Mouse (Mus musculus): ENCODE data around the gene Vsig10. TPM values are rescaled to one million over a fixed set of nuclear protein-coding genes. Genes with fewer than 3 reads are reported as not detected.

Gene Vsig10
- polyA plus RNA-seq, 1 experiment from 2014 or later, result 18.2 TPM

- Histone ChIP-seq H3K27me3 (ENCODE audit: control insufficient read depth, insufficient read depth, low read depth, low read length) (no peaks in the 10 kb centered on the region), H3K9me3 (ENCODE audit: control insufficient read depth, low read length) (no peaks in the 10 kb centered on the region), H3K4me2 (ENCODE audit: low read depth, low read length) (no peak overlapping the region), H3K36me3 (ENCODE audit: control insufficient read depth, insufficient read depth, low read length) (peaks cover 18% of the 10 kb centered on the region), H3K27ac (ENCODE audit: low read length) (no peak overlapping the region), H3K9ac (ENCODE audit: low read length) (no peak overlapping the region), H3K4me3 (ENCODE audit: low read length) (no peak overlapping the region), H3K4me1 (replicated peaks; ENCODE audit: control insufficient read depth, insufficient read depth, low read length) (peaks cover 21% of the 10 kb centered on the region)
- WGBS, result 77% methylated on average over 9 of the region's 9 CpGs
- ATAC-seq (ENCODE audit: low read depth), result no peak
These were observed 34.9 kb upstream of the Vsig10 start for GRCm38 (mm10) chr5:117284029-117284428.

- Histone ChIP-seq H3K9ac (ENCODE audit: low read length) (no peak overlapping the region), H3K4me1 (replicated peaks; ENCODE audit: control insufficient read depth, insufficient read depth, low read length) (peaks cover 15% of the 10 kb centered on the region), H3K36me3 (ENCODE audit: control insufficient read depth, insufficient read depth, low read length) (peaks cover 18% of the 10 kb centered on the region), H3K4me3 (ENCODE audit: low read length) (no peak overlapping the region), H3K9me3 (ENCODE audit: control insufficient read depth, low read length) (no peaks in the 10 kb centered on the region), H3K27me3 (ENCODE audit: control insufficient read depth, insufficient read depth, low read depth, low read length) (no peaks in the 10 kb centered on the region), H3K27ac (ENCODE audit: low read length) (no peak overlapping the region), H3K4me2 (ENCODE audit: low read depth, low read length) (no peak overlapping the region)
- WGBS, result 32% methylated on average over 7 of the region's 7 CpGs
- ATAC-seq (ENCODE audit: low read depth), result no peak
These were observed 34.2 kb upstream of the Vsig10 start for GRCm38 (mm10) chr5:117284682-117285081.

- Histone ChIP-seq H3K27ac (ENCODE audit: low read length) (no peak overlapping the region), H3K4me2 (ENCODE audit: low read depth, low read length) (no peak overlapping the region), H3K36me3 (ENCODE audit: control insufficient read depth, insufficient read depth, low read length) (peaks cover 18% of the 10 kb centered on the region), H3K4me3 (ENCODE audit: low read length) (no peak overlapping the region), H3K27me3 (ENCODE audit: control insufficient read depth, insufficient read depth, low read depth, low read length) (no peaks in the 10 kb centered on the region), H3K9ac (ENCODE audit: low read length) (no peak overlapping the region), H3K9me3 (ENCODE audit: control insufficient read depth, low read length) (no peaks in the 10 kb centered on the region), H3K4me1 (replicated peaks; ENCODE audit: control insufficient read depth, insufficient read depth, low read length) (peaks cover 15% of the 10 kb centered on the region)
- WGBS, result 73% methylated on average over 4 of the region's 4 CpGs
- ATAC-seq (ENCODE audit: low read depth), result no peak
These were observed 33.6 kb upstream of the Vsig10 start for GRCm38 (mm10) chr5:117285266-117285665.

GRCm38 (mm10) chr5:117286286-117286685, 32.6 kb upstream of the Vsig10 start:
- H3K4me1 ChIP-seq (replicated peaks; ENCODE audit: control insufficient read depth, insufficient read depth, low read length), result peaks cover 15% of the 10 kb centered on the region
- H3K4me2 ChIP-seq (ENCODE audit: low read depth, low read length), result peak overlapping the region; percentile 75
- H3K27ac ChIP-seq (ENCODE audit: low read length), result no peak overlapping the region
- H3K9me3 ChIP-seq (ENCODE audit: control insufficient read depth, low read length), result no peaks in the 10 kb centered on the region
- H3K9ac ChIP-seq (ENCODE audit: low read length), result peak overlapping the region; percentile 72
- 33% methylated on average over 3 of the region's 3 CpGs for WGBS
- H3K27me3 ChIP-seq (ENCODE audit: control insufficient read depth, insufficient read depth, low read depth, low read length), result no peaks in the 10 kb centered on the region
- peak overlapping the region; percentile 58 for H3K4me3 ChIP-seq (ENCODE audit: low read length)
- H3K36me3 ChIP-seq (ENCODE audit: control insufficient read depth, insufficient read depth, low read length), result peaks cover 18% of the 10 kb centered on the region
- ATAC-seq (ENCODE audit: low read depth), result no peak

- peak; percentile 99 for ATAC-seq (ENCODE audit: low read depth)
- WGBS, result under 1% methylated on average over 73 of the region's 77 CpGs
- H3K9ac ChIP-seq (ENCODE audit: low read length), result peak within 1 kb of the TSS; percentile 72
- H3K27me3 ChIP-seq (ENCODE audit: control insufficient read depth, insufficient read depth, low read depth, low read length), result no peaks in the 10 kb centered on the region
- H3K9me3 ChIP-seq (ENCODE audit: control insufficient read depth, low read length), result no peaks in the 10 kb centered on the region
- peaks cover 15% of the 10 kb centered on the region for H3K4me1 ChIP-seq (replicated peaks; ENCODE audit: control insufficient read depth, insufficient read depth, low read length)
- peak within 1 kb of the TSS; percentile 58 for H3K4me3 ChIP-seq (ENCODE audit: low read length)
- H3K36me3 ChIP-seq (ENCODE audit: control insufficient read depth, insufficient read depth, low read length), result peaks cover 13% of the 10 kb centered on the region
- peak within 1 kb of the TSS; percentile 33 for H3K27ac ChIP-seq (ENCODE audit: low read length)
- peak within 1 kb of the TSS; percentile 75 for H3K4me2 ChIP-seq (ENCODE audit: low read depth, low read length)
These were observed 31.8 kb upstream of the Vsig10 start, which contains the start of gene Pebp1 for GRCm38 (mm10) chr5:117286831-117287822. TSS of gene Pebp1 (minus strand) at chr5:117287625.

- no peaks in the 10 kb centered on the region for H3K27me3 ChIP-seq (ENCODE audit: control insufficient read depth, insufficient read depth, low read depth, low read length)
- H3K36me3 ChIP-seq (ENCODE audit: control insufficient read depth, insufficient read depth, low read length), result peaks cover 4% of the 10 kb centered on the region; the same call in 1 of the 2 replicates
- H3K9ac ChIP-seq (ENCODE audit: low read length), result no peak overlapping the region
- H3K4me1 ChIP-seq (replicated peaks; ENCODE audit: control insufficient read depth, insufficient read depth, low read length), result peaks cover 15% of the 10 kb centered on the region
- H3K9me3 ChIP-seq (ENCODE audit: control insufficient read depth, low read length), result no peaks in the 10 kb centered on the region
- H3K4me2 ChIP-seq (ENCODE audit: low read depth, low read length), result no peak overlapping the region
- no peak overlapping the region for H3K4me3 ChIP-seq (ENCODE audit: low read length)
- H3K27ac ChIP-seq (ENCODE audit: low read length), result no peak overlapping the region
- no peak for ATAC-seq (ENCODE audit: low read depth)
These were observed 29.2 kb upstream of the Vsig10 start for GRCm38 (mm10) chr5:117289646-117290045.

- peaks cover 15% of the 10 kb centered on the region for H3K4me1 ChIP-seq (replicated peaks; ENCODE audit: control insufficient read depth, insufficient read depth, low read length)
- H3K27me3 ChIP-seq (ENCODE audit: control insufficient read depth, insufficient read depth, low read depth, low read length), result no peaks in the 10 kb centered on the region
- no peaks in the 10 kb centered on the region for H3K36me3 ChIP-seq (ENCODE audit: control insufficient read depth, insufficient read depth, low read length)
- 87% methylated on average over 2 of the region's 2 CpGs for WGBS
- no peak for ATAC-seq (ENCODE audit: low read depth)
- H3K4me3 ChIP-seq (ENCODE audit: low read length), result no peak overlapping the region
- H3K9ac ChIP-seq (ENCODE audit: low read length), result no peak overlapping the region
- no peak overlapping the region for H3K4me2 ChIP-seq (ENCODE audit: low read depth, low read length)
- no peaks in the 10 kb centered on the region for H3K9me3 ChIP-seq (ENCODE audit: control insufficient read depth, low read length)
- H3K27ac ChIP-seq (ENCODE audit: low read length), result no peak overlapping the region
These were observed 28.8 kb upstream of the Vsig10 start for GRCm38 (mm10) chr5:117290081-117290480.

- no peaks in the 10 kb centered on the region for H3K9me3 ChIP-seq (ENCODE audit: control insufficient read depth, low read length)
- no peak for ATAC-seq (ENCODE audit: low read depth)
- no peak overlapping the region for H3K9ac ChIP-seq (ENCODE audit: low read length)
- WGBS, result 77% methylated on average over 3 of the region's 3 CpGs
- H3K27me3 ChIP-seq (ENCODE audit: control insufficient read depth, insufficient read depth, low read depth, low read length), result no peaks in the 10 kb centered on the region
- no peak overlapping the region for H3K4me3 ChIP-seq (ENCODE audit: low read length)
- H3K4me2 ChIP-seq (ENCODE audit: low read depth, low read length), result no peak overlapping the region
- H3K4me1 ChIP-seq (replicated peaks; ENCODE audit: control insufficient read depth, insufficient read depth, low read length), result peaks cover 8% of the 10 kb centered on the region
- no peak overlapping the region for H3K27ac ChIP-seq (ENCODE audit: low read length)
- no peaks in the 10 kb centered on the region for H3K36me3 ChIP-seq (ENCODE audit: control insufficient read depth, insufficient read depth, low read length)
These were observed 27.6 kb upstream of the Vsig10 start for GRCm38 (mm10) chr5:117291312-117291711.

- ATAC-seq (ENCODE audit: low read depth), result no peak
- H3K4me2 ChIP-seq (ENCODE audit: low read depth, low read length), result no peak overlapping the region
- no peaks in the 10 kb centered on the region for H3K36me3 ChIP-seq (ENCODE audit: control insufficient read depth, insufficient read depth, low read length)
These were observed 26.3 kb upstream of the Vsig10 start for GRCm38 (mm10) chr5:117292547-117292946.

More at GRCm38 (mm10) chr5:117292547-117292946, 26.3 kb upstream of the Vsig10 start:
- Histone ChIP-seq H3K27me3 (ENCODE audit: control insufficient read depth, insufficient read depth, low read depth, low read length) (no peaks in the 10 kb centered on the region), H3K9me3 (ENCODE audit: control insufficient read depth, low read length) (no peaks in the 10 kb centered on the region), H3K4me1 (replicated peaks; ENCODE audit: control insufficient read depth, insufficient read depth, low read length) (peaks cover 7% of the 10 kb centered on the region), H3K4me3 (ENCODE audit: low read length) (no peak overlapping the region), H3K9ac (ENCODE audit: low read length) (no peak overlapping the region), H3K27ac (ENCODE audit: low read length) (no peak overlapping the region)
- WGBS, result 77% methylated on average over 6 of the region's 6 CpGs
